Mouse (Mus musculus) megakaryocyte-erythroid progenitor cell, adult 5-6 weeks (primary cell): ENCODE measurements around the gene Arhgef33. TPM values are rescaled to one million over a fixed set of nuclear protein-coding genes. Genes with fewer than 3 reads are reported as not detected.

ENCODE experiments used
- ATAC-seq: replicated peaks from 2 replicates; pipeline ENCODE4 v1.8.0; 2016; ENCODE audit warnings: mild to moderate bottlenecking, inconsistent platforms; ENCODE audit not compliant: severe bottlenecking, poor library complexity, low FRiP score, low TSS enrichment
- total RNA-seq, 2 experiments: library from RNA; stranded (forward) in 1 of 2; stranded (reverse) in 1 of 2; fragments of 200-1000, 215-1000 nt in 1 of 2; fragments of >200 nt in 1 of 2; fragmentation: Nextera tagmentation in 1 of 2; gene quantifications; 2 replicates each; pipeline ENCODE4 v1.2.3; 2014 to 2017

The Arhgef33 gene
- total RNA-seq, 2 experiments from 2014 or later, result not detected

GRCm38 (mm10) chr17:80426901-80427300 lies 119.7 kb downstream of the Arhgef33 start:
- no peak for ATAC-seq

GRCm38 (mm10) chr17:80427966-80428365 lies 120.8 kb downstream of the Arhgef33 start:
- no peak for ATAC-seq

GRCm38 (mm10) chr17:80431997-80432396 lies 124.8 kb downstream of the Arhgef33 start:
- no peak for ATAC-seq

DNA sequence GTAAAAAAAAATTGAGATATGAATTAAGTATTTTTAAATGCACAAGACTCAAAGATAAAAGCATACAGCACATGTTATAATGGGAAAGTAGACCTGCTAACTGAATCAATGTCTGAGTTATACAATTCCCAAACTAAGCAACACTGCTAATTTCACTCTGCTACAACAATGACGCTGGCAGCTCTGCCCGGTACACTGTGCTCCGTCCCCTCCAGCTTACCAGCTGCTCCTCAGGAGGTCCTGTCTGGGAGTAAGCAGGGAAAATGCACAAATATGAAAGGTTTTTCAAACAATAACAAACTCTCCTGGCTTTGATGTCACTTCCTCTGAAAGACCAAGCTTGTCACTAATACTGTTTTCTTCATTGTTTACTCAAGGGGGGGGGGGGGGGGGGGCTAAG lies 127.2 kb downstream of the Arhgef33 start:
- no peak for ATAC-seq

- ATAC-seq, result no peak
Measured at GRCm38 (mm10) chr17:80435680-80436079, 128.5 kb downstream of the Arhgef33 start.

DNA sequence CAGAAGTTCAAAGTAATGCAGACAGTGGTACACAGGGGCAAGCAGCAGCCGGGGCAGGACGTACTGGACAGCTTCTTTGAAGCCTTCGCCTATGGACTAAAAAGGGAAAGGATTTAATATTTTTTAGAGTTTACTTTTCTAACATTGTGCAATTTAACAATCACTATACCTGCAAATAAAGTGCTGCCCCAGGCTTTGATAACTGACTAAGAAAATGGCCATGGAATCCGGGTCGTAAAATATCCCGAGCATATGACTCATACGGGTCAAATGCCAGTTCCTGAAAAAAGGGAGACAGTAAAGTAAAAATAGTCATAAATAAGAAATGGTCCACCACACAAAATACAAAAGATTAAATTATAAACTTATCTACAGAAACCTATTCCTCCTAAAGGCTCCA lies 138.2 kb downstream of the Arhgef33 start:
- no peak for ATAC-seq

DNA sequence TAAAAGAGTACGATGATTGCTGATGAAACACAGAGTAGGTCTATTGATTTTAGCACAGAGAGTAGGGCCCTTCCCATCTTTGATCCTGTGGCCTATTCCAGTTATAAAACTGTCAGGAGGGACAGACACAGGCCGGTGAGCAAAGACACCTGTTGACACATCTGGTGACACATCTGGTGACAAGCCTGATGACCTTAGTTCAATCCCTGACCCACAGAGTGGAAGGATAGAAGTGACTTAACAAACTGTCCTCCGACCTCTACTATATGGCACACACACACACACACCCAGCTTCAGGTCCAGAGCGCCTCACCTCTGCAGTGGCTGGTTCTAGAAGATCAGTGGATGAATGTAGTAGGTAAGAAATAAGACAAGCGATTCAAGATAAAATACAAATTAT lies 139.3 kb downstream of the Arhgef33 start:
- ATAC-seq, result no peak

Other genes starting within 250 kb of the Arhgef33 start
- gene Hnrnpll, start 245.1 kb upstream of the Arhgef33 start, total RNA-seq (2014; fragmentation: Nextera tagmentation), result 79.4 and 80.8 TPM in 2 replicates
- gene Hnrnpll, start 245.1 kb upstream of the Arhgef33 start, total RNA-seq (2017), result 63.8 and 72.3 TPM in 2 replicates
- gene Galm, start 179.9 kb upstream of the Arhgef33 start, total RNA-seq (2014; fragmentation: Nextera tagmentation), result 2.3 and 3.9 TPM in 2 replicates
- 3.0 and 4.2 TPM in 2 replicates for gene Galm, start 179.9 kb upstream of the Arhgef33 start, total RNA-seq (2017)
- 419 and 654 TPM in 2 replicates for gene Srsf7, start 100.1 kb upstream of the Arhgef33 start, total RNA-seq (2014; fragmentation: Nextera tagmentation)
- gene Srsf7, start 100.1 kb upstream of the Arhgef33 start, total RNA-seq (2017), result 578 and 655 TPM in 2 replicates
- not detected in 2 replicates for gene Ttc39d, start 99.9 kb upstream of the Arhgef33 start, total RNA-seq (2014; fragmentation: Nextera tagmentation)
- not detected in 2 replicates for gene Ttc39d, start 99.9 kb upstream of the Arhgef33 start, total RNA-seq (2017)
- gene Gemin6, start 83.0 kb upstream of the Arhgef33 start, total RNA-seq (2014; fragmentation: Nextera tagmentation), result 38.8 and 45.0 TPM in 2 replicates
- 40.4 and 46.7 TPM in 2 replicates for gene Gemin6, start 83.0 kb upstream of the Arhgef33 start, total RNA-seq (2017)
- gene Morn2, start 17.2 kb upstream of the Arhgef33 start, total RNA-seq (2014; fragmentation: Nextera tagmentation), result 9.9 and 19.4 TPM in 2 replicates
- gene Morn2, start 17.2 kb upstream of the Arhgef33 start, total RNA-seq (2017), result 10.5 and 10.9 TPM in 2 replicates
- gene Dhx57, start 16.9 kb upstream of the Arhgef33 start, total RNA-seq (2014; fragmentation: Nextera tagmentation), result 11.7 and 22.2 TPM in 2 replicates
- gene Dhx57, start 16.9 kb upstream of the Arhgef33 start, total RNA-seq (2017), result 7.9 and 12.5 TPM in 2 replicates
- gene Gm10190, start 66.1 kb downstream of the Arhgef33 start, total RNA-seq (2014; fragmentation: Nextera tagmentation), result not detected in 2 replicates
- not detected in 2 replicates for gene Gm10190, start 66.1 kb downstream of the Arhgef33 start, total RNA-seq (2017)
- 25.0 and 31.3 TPM in 2 replicates for gene Sos1, start 173.0 kb downstream of the Arhgef33 start, total RNA-seq (2014; fragmentation: Nextera tagmentation)
- 16.2 and 17.4 TPM in 2 replicates for gene Sos1, start 173.0 kb downstream of the Arhgef33 start, total RNA-seq (2017)